Mouse (Mus musculus): ENCODE data around the gene Mndal. TPM values are rescaled to one million over a fixed set of nuclear protein-coding genes. Genes with fewer than 3 reads are reported as not detected.
"Not testable (repeated sequence)": the region's sequence is repeated elsewhere in the genome, so short reads cannot be mapped to it uniquely, and the experiment has no call there.

Gene Mndal
- 2.4 and 3.2 TPM in 2 replicates for polyA plus RNA-seq (2016; fragmentation: Nextera tagmentation; extraction: Ambion mirVana)

DNA sequence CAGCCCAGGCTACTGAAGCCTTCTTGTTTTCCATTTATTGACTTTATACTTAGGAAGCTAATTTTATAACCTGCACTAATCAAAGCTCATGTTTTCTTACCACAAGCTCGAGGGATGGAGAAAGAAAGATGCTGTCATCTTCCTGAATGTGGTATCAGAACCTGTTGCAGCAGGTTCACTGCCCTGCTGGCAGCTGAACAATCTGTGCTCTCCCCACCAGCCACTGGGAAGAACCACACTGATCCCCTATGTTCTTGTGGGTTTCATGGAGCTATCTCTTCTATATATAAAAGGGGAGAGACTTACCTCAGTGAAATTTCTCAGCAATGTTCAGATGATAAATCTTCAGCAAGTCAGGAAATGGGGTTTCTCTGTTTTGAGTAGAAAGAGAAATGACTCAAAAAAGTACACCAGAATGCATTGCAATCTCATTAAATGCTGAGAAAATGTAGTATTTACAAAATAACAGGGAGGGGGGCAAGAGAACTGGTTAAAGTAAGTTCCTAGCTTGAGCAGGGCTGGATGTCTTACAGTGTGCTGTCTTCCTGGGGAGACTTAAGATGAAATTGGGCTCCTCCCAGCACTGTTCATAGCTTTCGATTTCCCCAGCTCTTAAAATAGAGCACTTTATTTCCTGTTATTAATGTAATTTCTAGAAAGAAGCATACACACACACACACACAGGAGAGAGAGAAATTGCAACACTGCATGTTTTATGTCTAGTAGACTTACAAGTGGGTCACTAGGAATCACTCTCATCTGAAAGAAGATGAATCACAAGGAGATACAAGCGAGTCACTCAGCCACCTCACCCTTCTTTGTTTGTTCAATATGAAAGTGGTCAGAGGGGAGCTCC lies at the start of gene Mndal, which contains the start of gene Ifi203:
Mndal (minus strand) TSS at position 568 of the 856 bp plus-strand sequence.
Ifi203 (minus strand) TSS at position 749 of the 856 bp plus-strand sequence.
- H3K27ac ChIP-seq; H3K9ac ChIP-seq; H3K4me2 ChIP-seq; ATAC-seq; H3K9me3 ChIP-seq (replicated peaks); H3K27me3 ChIP-seq (replicated peaks); H3K4me3 ChIP-seq; H3K4me1 ChIP-seq; H3K36me3 ChIP-seq: not testable (repeated sequence)
- 41% methylated on average over 3 of the region's 3 CpGs for WGBS (ENCODE audit: insufficient replicate concordance)

DNA sequence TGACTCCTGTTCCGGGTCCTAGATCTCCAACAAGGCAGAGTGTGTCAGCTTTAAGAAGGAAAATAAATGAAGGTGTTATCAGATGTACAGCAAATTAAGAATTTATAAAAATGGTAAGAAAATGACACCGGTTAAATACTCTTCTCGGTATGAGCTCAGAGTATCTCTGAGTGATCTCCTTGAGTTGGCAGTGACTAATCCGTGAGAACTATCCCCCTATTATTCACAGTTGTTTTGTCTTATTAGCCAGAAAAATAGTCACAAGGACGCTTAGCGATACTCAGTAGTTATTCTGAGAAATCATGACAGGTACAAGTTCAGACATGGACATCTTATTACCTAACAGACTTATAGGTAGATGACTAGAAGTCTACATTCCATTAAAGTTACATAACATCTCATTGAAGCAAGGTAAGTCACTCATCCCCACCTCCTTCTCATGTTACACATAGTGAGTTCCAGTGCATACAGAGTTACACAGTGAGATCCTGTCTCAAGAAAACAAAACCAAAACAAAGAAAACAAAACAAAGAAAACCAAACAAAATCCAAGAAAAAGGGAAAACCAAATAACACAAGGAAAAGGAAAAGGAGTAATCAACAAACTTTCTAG lies 40.5 kb upstream of the Mndal start, which contains the start of gene Ifi202b:
Ifi202b (minus strand) TSS at position 51 of the 612 bp plus-strand sequence.
- H3K4me1 ChIP-seq; H3K27me3 ChIP-seq (replicated peaks); H3K27ac ChIP-seq; H3K9ac ChIP-seq; H3K4me3 ChIP-seq; H3K9me3 ChIP-seq (replicated peaks); H3K4me2 ChIP-seq; H3K36me3 ChIP-seq; ATAC-seq: not testable (repeated sequence)
- WGBS (ENCODE audit: insufficient replicate concordance) = 77% methylated on average over 6 of the region's 6 CpGs

DNA sequence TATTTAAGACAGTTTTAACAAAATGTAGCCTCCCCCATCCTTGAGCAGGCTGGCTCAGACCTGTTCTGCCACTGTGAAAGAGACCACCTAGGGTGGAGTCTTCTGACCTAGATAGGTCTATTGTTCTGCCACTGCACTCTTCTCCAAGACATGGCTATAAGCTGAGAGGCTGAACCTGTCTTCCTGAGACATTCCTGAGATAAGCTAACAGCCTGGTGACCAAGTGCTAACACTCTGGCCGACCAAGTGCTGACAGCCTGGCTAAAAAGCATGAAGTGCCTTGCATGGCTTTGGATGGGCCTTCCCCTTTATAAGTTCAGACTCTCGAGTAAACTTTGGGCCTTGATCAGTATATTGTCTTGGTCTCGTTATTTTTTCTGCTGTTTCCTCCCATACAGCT lies 38.7 kb upstream of the Mndal start:
- WGBS (ENCODE audit: insufficient replicate concordance) = 35% methylated on average over 3 of the region's 3 CpGs
- H3K4me3 ChIP-seq; H3K4me1 ChIP-seq; H3K27me3 ChIP-seq (replicated peaks); H3K36me3 ChIP-seq; H3K9me3 ChIP-seq (replicated peaks); H3K27ac ChIP-seq; H3K9ac ChIP-seq; ATAC-seq; H3K4me2 ChIP-seq: not testable (repeated sequence)

DNA sequence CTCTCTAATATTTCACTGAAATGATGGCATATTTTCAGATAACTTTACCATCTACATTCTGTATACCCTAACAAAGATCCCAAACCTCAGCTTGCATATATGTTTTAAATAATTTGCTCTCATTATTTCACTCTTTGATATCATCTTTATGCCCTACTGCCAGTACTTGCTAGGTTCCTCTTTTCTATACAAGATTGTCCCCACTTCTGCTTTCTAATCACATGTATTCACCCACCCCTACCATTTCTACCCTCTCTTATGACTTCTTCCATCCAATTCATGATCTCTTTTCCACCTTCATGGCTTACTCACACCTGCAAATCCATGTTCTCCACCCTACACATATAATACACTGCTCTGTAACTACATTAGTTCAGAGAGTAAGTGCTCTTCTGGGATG lies 35.3 kb upstream of the Mndal start:
- no peak for ATAC-seq
- Histone ChIP-seq H3K36me3 (no peaks in the 10 kb centered on the region), H3K4me2 (no peak overlapping the region), H3K4me3 (no peak overlapping the region), H3K4me1 (no peaks in the 10 kb centered on the region), H3K9me3 (replicated peaks) (no peaks in the 10 kb centered on the region), H3K27me3 (replicated peaks) (no peaks in the 10 kb centered on the region), H3K27ac (no peak overlapping the region), H3K9ac (no peak overlapping the region)

DNA sequence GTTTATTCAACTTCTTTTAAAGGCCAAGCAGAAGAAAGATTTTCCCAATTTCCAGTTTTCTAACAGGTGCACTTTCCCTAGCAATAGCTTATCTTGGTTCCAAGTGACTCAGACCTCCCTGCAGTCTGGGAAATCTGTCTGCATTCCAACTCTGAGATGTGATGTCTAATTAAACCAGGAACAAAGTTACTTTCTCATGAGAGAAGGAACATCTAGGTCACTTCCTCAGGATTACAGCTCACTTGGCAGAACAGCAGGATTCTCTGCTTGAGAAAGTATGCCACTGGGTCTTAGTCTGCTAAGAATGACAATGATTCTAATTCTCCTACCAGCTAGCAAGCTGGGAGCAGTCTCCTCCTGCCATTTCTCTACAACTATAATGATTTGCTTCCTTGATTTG lies 30.8 kb upstream of the Mndal start:
- H3K4me3 ChIP-seq = no peak overlapping the region
- no peaks in the 10 kb centered on the region for H3K9me3 ChIP-seq (replicated peaks)
- H3K4me1 ChIP-seq = no peaks in the 10 kb centered on the region
- H3K27me3 ChIP-seq (replicated peaks) = no peaks in the 10 kb centered on the region
- H3K36me3 ChIP-seq = no peaks in the 10 kb centered on the region
- no peak overlapping the region for H3K9ac ChIP-seq
- no peak overlapping the region for H3K4me2 ChIP-seq
- ATAC-seq = no peak
- no peak overlapping the region for H3K27ac ChIP-seq

GRCm38 (mm10) chr1:173961491-173961890 lies 19.2 kb upstream of the Mndal start:
- not testable (repeated sequence) for H3K4me2 ChIP-seq; H3K27ac ChIP-seq; H3K9me3 ChIP-seq (replicated peaks); H3K36me3 ChIP-seq; ATAC-seq; H3K4me1 ChIP-seq; H3K27me3 ChIP-seq (replicated peaks); H3K9ac ChIP-seq; H3K4me3 ChIP-seq
- 57% methylated on average over 1 of the region's 1 CpGs for WGBS (ENCODE audit: insufficient replicate concordance)

DNA sequence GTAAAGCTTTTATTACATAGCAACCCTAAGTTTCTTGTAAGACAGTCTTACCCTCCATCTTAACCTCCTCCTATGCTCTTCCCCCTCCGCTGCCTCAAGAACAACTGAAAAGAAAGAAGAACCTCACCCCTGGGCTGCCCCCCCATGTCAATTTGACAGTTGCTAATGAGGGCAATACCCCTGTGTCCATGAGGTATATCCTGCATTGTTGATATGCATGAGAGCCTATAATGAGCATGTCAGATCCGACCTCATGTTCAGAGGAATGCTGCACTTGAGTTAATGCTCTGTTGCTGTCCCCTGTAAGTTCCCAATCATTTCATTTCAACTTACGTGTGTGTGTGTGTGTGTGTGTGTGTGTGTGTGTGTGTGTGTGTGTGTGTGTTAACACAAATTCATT lies 17.7 kb upstream of the Mndal start:
- ATAC-seq = not testable (repeated sequence)

GRCm38 (mm10) chr1:173955839-173956527 lies 13.7 kb upstream of the Mndal start:
- not testable (repeated sequence) for H3K4me3 ChIP-seq; H3K27me3 ChIP-seq (replicated peaks); H3K9me3 ChIP-seq (replicated peaks); H3K4me2 ChIP-seq; H3K36me3 ChIP-seq; ATAC-seq; H3K27ac ChIP-seq; H3K9ac ChIP-seq; H3K4me1 ChIP-seq
- 57% methylated on average over 3 of the region's 3 CpGs for WGBS (ENCODE audit: insufficient replicate concordance)

More for the DNA sequence above, 17.7 kb upstream of the Mndal start:
- not testable (repeated sequence) for H3K36me3 ChIP-seq; H3K4me2 ChIP-seq; H3K27me3 ChIP-seq (replicated peaks); H3K9ac ChIP-seq; H3K4me3 ChIP-seq; H3K27ac ChIP-seq; H3K9me3 ChIP-seq (replicated peaks); H3K4me1 ChIP-seq
- WGBS (ENCODE audit: insufficient replicate concordance) = 58% methylated on average over 3 of the region's 3 CpGs

DNA sequence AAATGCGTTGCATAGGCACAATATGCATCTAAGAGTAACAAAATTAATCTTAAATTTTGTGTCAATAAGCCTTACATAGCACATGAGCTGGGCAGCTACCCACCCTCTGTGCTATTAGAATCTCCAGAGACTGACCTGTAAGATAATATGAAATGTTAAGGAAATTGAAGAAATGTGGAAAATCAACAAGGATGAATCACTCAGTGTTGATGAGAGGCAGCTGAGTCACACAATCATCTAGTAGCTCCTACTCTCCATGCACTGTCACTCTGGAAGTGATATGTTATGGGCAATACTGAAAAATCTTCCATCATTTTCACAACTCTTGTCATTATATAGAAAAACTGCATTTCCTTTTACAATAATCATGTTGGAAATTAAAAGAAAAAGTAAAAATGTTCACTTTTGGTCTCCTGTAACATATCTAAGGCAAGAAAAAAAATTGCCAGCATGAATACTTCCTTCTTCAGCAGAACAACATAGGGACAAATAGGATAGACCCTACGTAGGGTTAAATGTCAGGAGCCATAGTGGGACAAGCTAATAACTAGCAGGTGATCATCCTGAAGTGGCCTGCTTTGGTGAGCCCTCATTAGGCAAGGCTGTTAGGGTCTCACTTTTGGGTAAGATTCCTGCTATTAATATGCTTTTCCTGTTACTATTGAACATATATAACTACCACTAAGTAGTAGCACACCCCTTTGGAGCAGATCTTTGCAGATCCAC lies 12.9 kb upstream of the Mndal start:
- Histone ChIP-seq H3K4me1 (no peaks in the 10 kb centered on the region), H3K4me2 (no peak overlapping the region), H3K9me3 (replicated peaks) (no peaks in the 10 kb centered on the region), H3K4me3 (no peak overlapping the region), H3K9ac (no peak overlapping the region), H3K36me3 (no peaks in the 10 kb centered on the region), H3K27ac (no peak overlapping the region), H3K27me3 (replicated peaks) (no peaks in the 10 kb centered on the region)
- WGBS (ENCODE audit: insufficient replicate concordance) = 72% methylated on average over 2 of the region's 2 CpGs
- no peak for ATAC-seq

GRCm38 (mm10) chr1:173953563-173953962 lies 11.3 kb upstream of the Mndal start:
- 66% methylated on average over 1 of the region's 1 CpGs for WGBS (ENCODE audit: insufficient replicate concordance)
- Histone ChIP-seq H3K9me3 (replicated peaks) (no peaks in the 10 kb centered on the region), H3K36me3 (no peaks in the 10 kb centered on the region), H3K27ac (no peak overlapping the region), H3K4me2 (no peak overlapping the region), H3K9ac (no peak overlapping the region), H3K4me1 (no peaks in the 10 kb centered on the region), H3K27me3 (replicated peaks) (no peaks in the 10 kb centered on the region), H3K4me3 (no peak overlapping the region)
- ATAC-seq = no peak

GRCm38 (mm10) chr1:173949044-173949443 lies 6.8 kb upstream of the Mndal start:
- H3K27me3 ChIP-seq (replicated peaks); H3K27ac ChIP-seq; H3K36me3 ChIP-seq; ATAC-seq; H3K9me3 ChIP-seq (replicated peaks); H3K9ac ChIP-seq; H3K4me1 ChIP-seq; H3K4me2 ChIP-seq; H3K4me3 ChIP-seq: not testable (repeated sequence)
- 18% methylated on average over 2 of the region's 2 CpGs for WGBS (ENCODE audit: insufficient replicate concordance)

- not testable (repeated sequence) for H3K27ac ChIP-seq; H3K27me3 ChIP-seq (replicated peaks); H3K4me2 ChIP-seq; H3K4me3 ChIP-seq; ATAC-seq; H3K9ac ChIP-seq; H3K36me3 ChIP-seq; H3K9me3 ChIP-seq (replicated peaks); H3K4me1 ChIP-seq
These were observed 432 bp upstream of the Mndal start for GRCm38 (mm10) chr1:173942780-173943066.

All from liver, embryonic 12.5 days (tissue).